Mouse (Mus musculus) stomach, postnatal 0 days (tissue): ENCODE data around the gene Ak4. TPM values are rescaled to one million over a fixed set of nuclear protein-coding genes. Genes with fewer than 3 reads are reported as not detected.

Source experiments
- ATAC-seq: fragments of 200-750 bp; cut with Nextera tagmentation; 2 replicates; pipeline ENCODE4 v1.8.0; 2017; ENCODE audit not compliant: low FRiP score, low TSS enrichment
- DNase-seq: peaks from one replicate; pipeline ENCODE4 v3.0.0-alpha.2; 2016; ENCODE audit warnings: low spot score
- H3K27ac ChIP-seq: fragments of 300-500 bp; sonication (generic); replicated peaks from 2 replicates; pipeline ENCODE4 v1.5.1; 2014; ENCODE audit warnings: mild to moderate bottlenecking, control low read depth
- H3K27me3 ChIP-seq: fragments of 300-500 bp; sonication (generic); 2 replicates; pipeline ENCODE4 v1.6.1; 2014; ENCODE audit warnings: low read length; ENCODE audit not compliant: control insufficient read depth, insufficient read depth
- H3K36me3 ChIP-seq: fragments of 300-500 bp; sonication (generic); 2 replicates; pipeline ENCODE4 v1.6.1; 2014; ENCODE audit warnings: low read length, mixed read lengths; ENCODE audit not compliant: control insufficient read depth, insufficient read depth
- H3K4me1 ChIP-seq: fragments of 300-500 bp; sonication (generic); replicated peaks from 2 replicates; pipeline ENCODE4 v1.6.1; 2014; ENCODE audit warnings: antibody characterized with exemption; ENCODE audit not compliant: control insufficient read depth, insufficient read depth
- H3K4me2 ChIP-seq: fragments of 300-500 bp; sonication (generic); replicated peaks from 2 replicates; pipeline ENCODE4 v1.6.1; 2014; ENCODE audit warnings: low read depth, mild to moderate bottlenecking, control low read depth, moderate library complexity
- H3K4me3 ChIP-seq: fragments of 300-500 bp; sonication (generic); 2 replicates; pipeline ENCODE4 v1.5.1; 2014; ENCODE audit warnings: low read depth, low read length, control low read depth
- H3K9ac ChIP-seq: fragments of 300-500 bp; sonication (generic); 2 replicates; pipeline ENCODE4 v1.6.1; 2014; ENCODE audit warnings: mild to moderate bottlenecking, low read length, control low read depth, mixed read lengths
- H3K9me3 ChIP-seq: fragments of 300-500 bp; sonication (generic); 2 replicates; pipeline ENCODE4 v1.6.1; 2016; ENCODE audit warnings: low read length; ENCODE audit not compliant: control insufficient read depth
- CTCF ChIP-seq: IDR thresholded peaks from 2 replicates; pipeline ENCODE4 v1.5.1; 2016; ENCODE audit warnings: antibody characterized with exemption, low read depth, mild to moderate bottlenecking, moderate library complexity
- EP300 ChIP-seq: optimal IDR thresholded peaks from 2 replicates; pipeline ENCODE3; 2016; ENCODE audit warnings: antibody characterized with exemption
- WGBS: fragments of 180-500 bp; shearing (Covaris S2); extraction: QIAGEN DNeasy Blood & Tissue Kit; methylation state at CpG from one replicate; pipeline ENCODE4 v1.1.7; 2014; 5-methylcytosine and 5-hydroxymethylcytosine counted together
- polyA plus RNA-seq: library from polyadenylated mRNA; unstranded; fragments of >200 nt; fragmentation: Nextera tagmentation; extraction: Ambion mirVana; gene quantifications from 2 replicates; pipeline ENCODE4 v1.2.1, GENCODE M21; 2015

Gene Ak4
- polyA plus RNA-seq, 1 experiment from 2014 or later, result 15.8 TPM

DNA sequence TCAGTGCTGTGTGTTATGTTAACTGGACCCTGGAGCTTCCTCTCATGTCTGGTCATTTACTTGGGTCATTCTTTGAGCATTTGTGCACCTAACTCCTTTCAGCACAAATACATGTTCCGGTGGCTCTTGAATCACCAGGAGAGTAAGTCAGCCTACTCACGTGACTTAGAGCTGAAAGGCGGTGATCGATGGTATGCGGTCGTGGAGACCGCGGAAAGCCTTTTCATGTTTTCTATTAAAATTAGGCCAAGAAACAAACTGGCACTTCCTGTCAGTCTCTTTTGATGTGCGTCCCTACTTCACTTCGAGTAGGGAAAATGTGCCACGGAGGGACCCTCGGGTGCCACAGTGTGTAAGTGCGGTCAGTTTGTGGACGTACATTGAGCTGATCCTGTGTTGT, 96.8 kb downstream of the Ak4 start:
- no peaks in the 10 kb centered on the region for H3K4me1 ChIP-seq
- no peaks in the 10 kb centered on the region for H3K9me3 ChIP-seq
- H3K9ac ChIP-seq, result no peak overlapping the region
- ATAC-seq (no peak), DNase-seq (no peak)
- H3K4me3 ChIP-seq, result no peak overlapping the region
- H3K27ac ChIP-seq, result no peak overlapping the region
- no peaks in the 10 kb centered on the region for H3K27me3 ChIP-seq
- no peak for TF ChIP-seq EP300
- no peak for TF ChIP-seq CTCF
- H3K4me2 ChIP-seq, result no peak overlapping the region
- no peaks in the 10 kb centered on the region for H3K36me3 ChIP-seq
- 96% methylated on average over 14 of the region's 14 CpGs for WGBS

Other genes with a start within 250 kb of the Ak4 start
- gene Jak1, start 154.0 kb upstream of the Ak4 start, polyA plus RNA-seq, result 34.1 and 34.3 TPM in 2 replicates
- 0.81 and 0.83 TPM in 2 replicates for gene Dnajc6, start 77.4 kb downstream of the Ak4 start, polyA plus RNA-seq
- 87.9 and 89.5 TPM in 2 replicates for gene Leprot, start 228.4 kb downstream of the Ak4 start, polyA plus RNA-seq